Mouse (Mus musculus) bone marrow, adult 2 months (tissue): ENCODE data around the gene Aldh6a1. TPM values are rescaled to one million over a fixed set of nuclear protein-coding genes. Genes with fewer than 3 reads are reported as not detected.

Experiments used
- H3K27ac ChIP-seq: fragments of 200-500 bp; 2 replicates; pipeline ENCODE4 v1.5.1; 2012; ENCODE audit warnings: low read depth, mild to moderate bottlenecking, control low read depth, inconsistent platforms, low read length; ENCODE audit not compliant: control insufficient read depth, poor library complexity, insufficient read depth
- H3K4me1 ChIP-seq: fragments of 200-500 bp; 2 replicates; pipeline ENCODE4 v1.6.1; 2011; ENCODE audit warnings: low read length; ENCODE audit not compliant: control insufficient read depth, insufficient read depth
- H3K4me3 ChIP-seq: fragments of 200-500 bp; replicated peaks from 2 replicates; pipeline ENCODE3; 2011; ENCODE audit warnings: mild to moderate bottlenecking, low read depth, low read length, control low read depth; ENCODE audit not compliant: control insufficient read depth
- CTCF ChIP-seq: fragments of 200-500 bp; IDR thresholded peaks from 2 replicates; pipeline ENCODE4 v1.5.1; 2011; ENCODE audit warnings: low read length, control low read depth; ENCODE audit not compliant: control insufficient read depth, insufficient read depth
- POLR2A ChIP-seq: fragments of 200-500 bp; IDR thresholded peaks from 2 replicates; pipeline ENCODE4 v1.6.1; 2011; ENCODE audit warnings: low read depth, mild to moderate bottlenecking, control low read depth, low read length, borderline replicate concordance; ENCODE audit not compliant: control insufficient read depth
- WGBS: fragments of 180-500 bp; shearing (Covaris S2); methylation state at CpG from one replicate; pipeline ENCODE4 v1.1.7; 2018; 5-methylcytosine and 5-hydroxymethylcytosine counted together
- polyA plus RNA-seq: library from polyadenylated mRNA; stranded (reverse); fragments of >200 nt; gene quantifications from 2 replicates; pipeline ENCODE4 v1.2.4, GENCODE M21; 2011; ENCODE audit warnings: low replicate concordance; ENCODE audit not compliant: missing spikeins, insufficient read depth, insufficient read length

Aldh6a1 gene
- polyA plus RNA-seq, 1 experiment, result 3.0 TPM

- no peak for TF ChIP-seq POLR2A
- no peak for TF ChIP-seq CTCF
- WGBS, result 76% methylated on average over 14 of the region's 14 CpGs
- no peak overlapping the region for H3K4me3 ChIP-seq
- no peak overlapping the region for H3K27ac ChIP-seq
- H3K4me1 ChIP-seq, result no peaks in the 10 kb centered on the region; the same call in 1 of the 2 replicates
These were observed 53.7 kb downstream of the Aldh6a1 start for GRCm38 (mm10) chr12:84396947-84397679.

- no peak overlapping the region for H3K27ac ChIP-seq
- TF ChIP-seq POLR2A (no peak), CTCF (no peak)
- 89% methylated on average over 5 of the region's 5 CpGs for WGBS
These were observed 57.0 kb downstream of the Aldh6a1 start for GRCm38 (mm10) chr12:84393847-84394246.

GRCm38 (mm10) chr12:84392681-84393080 lies 58.1 kb downstream of the Aldh6a1 start:
- TF ChIP-seq CTCF (no peak), POLR2A (no peak)
- no peaks in the 10 kb centered on the region; the same call in 1 of the 2 replicates for H3K4me1 ChIP-seq
- H3K27ac ChIP-seq, result no peak overlapping the region
- WGBS, result 91% methylated on average over 4 of the region's 4 CpGs
- H3K4me3 ChIP-seq, result no peak overlapping the region

More at GRCm38 (mm10) chr12:84393847-84394246, 57.0 kb downstream of the Aldh6a1 start:
- Histone ChIP-seq H3K4me1 (no peaks in the 10 kb centered on the region; the same call in 1 of the 2 replicates), H3K4me3 (no peak overlapping the region)

GRCm38 (mm10) chr12:84390336-84390735 lies 60.5 kb downstream of the Aldh6a1 start:
- TF ChIP-seq POLR2A (no peak), CTCF (no peak)
- Histone ChIP-seq H3K4me1 (no peaks in the 10 kb centered on the region; the same call in 1 of the 2 replicates), H3K4me3 (no peak overlapping the region), H3K27ac (no peak overlapping the region)
- WGBS, result 86% methylated on average over 6 of the region's 6 CpGs

- peak overlapping the region; percentile 36 for H3K4me3 ChIP-seq
- TF ChIP-seq POLR2A (no peak), CTCF (no peak)
- H3K27ac ChIP-seq, result peak overlapping the region; percentile 16
- WGBS, result 10% methylated on average over 14 of the region's 14 CpGs
- peaks cover 2% of the 10 kb centered on the region; the same call in 1 of the 2 replicates for H3K4me1 ChIP-seq
These were observed 61.9 kb downstream of the Aldh6a1 start for GRCm38 (mm10) chr12:84388774-84389400.

- Histone ChIP-seq H3K27ac (peak overlapping the region; percentile 43; the same call in 1 of the 2 replicates), H3K4me3 (no peak overlapping the region), H3K4me1 (peaks cover 2% of the 10 kb centered on the region; the same call in 1 of the 2 replicates)
- 86% methylated on average over 8 of the region's 8 CpGs for WGBS
- TF ChIP-seq POLR2A (no peak), CTCF (no peak)
These were observed 62.7 kb downstream of the Aldh6a1 start for GRCm38 (mm10) chr12:84388097-84388496.

GRCm38 (mm10) chr12:84385408-84385807 lies 65.4 kb downstream of the Aldh6a1 start:
- no peak overlapping the region for H3K4me3 ChIP-seq
- WGBS, result 78% methylated on average over 4 of the region's 4 CpGs
- H3K4me1 ChIP-seq, result peaks cover 2% of the 10 kb centered on the region; the same call in 1 of the 2 replicates
- TF ChIP-seq CTCF (no peak), POLR2A (no peak)
- H3K27ac ChIP-seq, result no peak overlapping the region

- Histone ChIP-seq H3K27ac (0 out of 2 replicates have a peak overlapping the region, but pooled peaks have one; percentile 16), H3K4me1 (peaks cover 2% of the 10 kb centered on the region; the same call in 1 of the 2 replicates), H3K4me3 (no peak overlapping the region)
- WGBS, result 14% methylated on average over 5 of the region's 5 CpGs
- TF ChIP-seq CTCF (no peak), POLR2A (no peak)
These were observed 66.1 kb downstream of the Aldh6a1 start for GRCm38 (mm10) chr12:84384644-84385081.
